Mouse (Mus musculus): ENCODE measurements at regions not wholly inside any gene's neighbourhood (a gene's known extent, or its start where the extent isn't known, plus 50 kb on each side); places are given as distances from the start of the nearest gene placed in this dataset.

- no peak for ATAC-seq (replicated peaks in 1 of 2; ENCODE audit: insufficient read depth in 1 of 2, low FRiP score in 2 of 2, low TSS enrichment in 1 of 2, low read depth in 1 of 2, poor library complexity in 2 of 2, severe bottlenecking in 2 of 2)
These were observed 936.6 kb downstream of the Ndufa4 start for GRCm38 (mm10) chr6:10970587-10971138.

GRCm38 (mm10) chr6:10969841-10970536, 937.3 kb downstream of the Ndufa4 start:
- no peak for ATAC-seq (replicated peaks in 1 of 2; ENCODE audit: insufficient read depth in 1 of 2, low FRiP score in 2 of 2, low TSS enrichment in 1 of 2, low read depth in 1 of 2, poor library complexity in 2 of 2, severe bottlenecking in 2 of 2)

DNA sequence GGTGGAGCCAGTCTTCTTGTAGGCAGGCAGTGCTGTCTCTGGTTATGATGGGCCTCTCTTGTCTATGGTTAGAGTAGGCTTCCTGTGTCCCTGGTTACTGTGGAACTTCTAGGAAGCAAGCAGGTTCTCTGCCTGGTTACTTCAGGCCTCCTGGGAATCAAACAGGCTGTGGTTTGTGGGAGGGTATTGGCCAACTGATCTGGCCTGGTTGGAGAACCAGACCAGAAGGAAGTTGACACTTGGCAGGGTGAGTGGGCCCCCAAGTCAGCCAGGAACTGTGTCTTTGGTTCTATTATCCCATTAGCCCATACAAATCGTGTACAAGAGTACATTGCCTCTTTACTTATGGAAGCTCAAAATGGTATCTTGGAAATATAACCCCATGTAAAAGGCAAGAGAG, 963.8 kb downstream of the Ndufa4 start:
- ATAC-seq (replicated peaks in 1 of 2; ENCODE audit: insufficient read depth in 1 of 2, low FRiP score in 2 of 2, low TSS enrichment in 1 of 2, low read depth in 1 of 2, poor library complexity in 2 of 2, severe bottlenecking in 2 of 2) = peak in 1 of 2 experiments; percentile 32; a peak in 1 of 4 replicates

GRCm38 (mm10) chr6:10941470-10941869, 965.8 kb downstream of the Ndufa4 start:
- ATAC-seq (replicated peaks in 1 of 2; ENCODE audit: insufficient read depth in 1 of 2, low FRiP score in 2 of 2, low TSS enrichment in 1 of 2, low read depth in 1 of 2, poor library complexity in 2 of 2, severe bottlenecking in 2 of 2) = no peak
